Mouse (Mus musculus) megakaryocyte, embryonic 14.5 days (primary cell): Measurements from ENCODE around the gene Sfta2. TPM values are rescaled to one million over a fixed set of nuclear protein-coding genes. Genes with fewer than 3 reads are reported as not detected.

Experiments used
- H3K27me3 ChIP-seq: replicated peaks from 2 replicates; pipeline ENCODE3; 2012; ENCODE audit warnings: inconsistent platforms
- H3K36me3 ChIP-seq: replicated peaks from 2 replicates; pipeline ENCODE3; 2012; ENCODE audit warnings: low read length, inconsistent platforms, mixed read lengths
- H3K4me1 ChIP-seq: 2 replicates; pipeline ENCODE4 v1.6.1; 2012; ENCODE audit warnings: inconsistent platforms
- H3K4me3 ChIP-seq: replicated peaks from 2 replicates; pipeline ENCODE3; 2012; ENCODE audit warnings: moderate library complexity, mild to moderate bottlenecking, inconsistent platforms
- H3K9me3 ChIP-seq: 2 replicates; pipeline ENCODE4 v1.6.1; 2012; ENCODE audit warnings: inconsistent platforms
- FLI1 ChIP-seq: IDR thresholded peaks from 2 replicates; pipeline ENCODE4 v1.6.1; 2012; ENCODE audit warnings: low read length, inconsistent platforms, mixed read lengths
- GATA1 ChIP-seq: IDR thresholded peaks from 3 replicates; pipeline ENCODE4 v1.6.1; 2012; ENCODE audit warnings: mixed read lengths, low read length, inconsistent platforms, borderline replicate concordance
- polyA plus RNA-seq: library from polyadenylated mRNA; stranded (reverse); fragments of >175 nt; gene quantifications from 2 replicates; pipeline ENCODE4 v1.2.3, GENCODE M21; 2012; ENCODE audit warnings: low replicate concordance; ENCODE audit not compliant: insufficient read depth

The Sfta2 gene
- polyA plus RNA-seq, 1 experiment: not detected

- peaks cover 14% of the 10 kb centered on the region for H3K4me1 ChIP-seq
- H3K9me3 ChIP-seq: peaks cover 17% of the 10 kb centered on the region
- no peaks in the 10 kb centered on the region for H3K36me3 ChIP-seq
- peak overlapping the region; percentile 83 for H3K4me3 ChIP-seq
- H3K27me3 ChIP-seq: peaks cover 59% of the 10 kb centered on the region
- no peak for TF ChIP-seq GATA1
- TF ChIP-seq FLI1: no peak
Measured at GRCm38 (mm10) chr17:35569091-35569944, 32.0 kb upstream of the Sfta2 start.

- peaks cover 67% of the 10 kb centered on the region for H3K27me3 ChIP-seq
- no peak overlapping the region for H3K4me3 ChIP-seq
- H3K9me3 ChIP-seq: peaks cover 18% of the 10 kb centered on the region
- no peaks in the 10 kb centered on the region for H3K36me3 ChIP-seq
- H3K4me1 ChIP-seq: peaks cover 21% of the 10 kb centered on the region
- TF ChIP-seq GATA1: no peak
Measured at GRCm38 (mm10) chr17:35570836-35571235, 30.5 kb upstream of the Sfta2 start.

GRCm38 (mm10) chr17:35571477-35571876, 29.9 kb upstream of the Sfta2 start:
- peaks cover 70% of the 10 kb centered on the region for H3K27me3 ChIP-seq
- peaks cover 18% of the 10 kb centered on the region for H3K9me3 ChIP-seq
- peaks cover 24% of the 10 kb centered on the region for H3K4me1 ChIP-seq
- TF ChIP-seq GATA1 (no peak), FLI1 (no peak)
- no peaks in the 10 kb centered on the region for H3K36me3 ChIP-seq
- no peak overlapping the region for H3K4me3 ChIP-seq

GRCm38 (mm10) chr17:35578211-35578610, 23.1 kb upstream of the Sfta2 start:
- H3K36me3 ChIP-seq: no peaks in the 10 kb centered on the region

GRCm38 (mm10) chr17:35582900-35583299, 18.4 kb upstream of the Sfta2 start:
- Histone ChIP-seq H3K4me1 (no peaks in the 10 kb centered on the region; the same call in 1 of the 2 replicates), H3K27me3 (peaks cover 20% of the 10 kb centered on the region), H3K9me3 (peaks cover 14% of the 10 kb centered on the region), H3K4me3 (no peak overlapping the region), H3K36me3 (no peaks in the 10 kb centered on the region)
- TF ChIP-seq FLI1: no peak

More at GRCm38 (mm10) chr17:35578211-35578610, 23.1 kb upstream of the Sfta2 start:
- no peak overlapping the region for H3K4me3 ChIP-seq
- TF ChIP-seq GATA1: no peak
- no peak for TF ChIP-seq FLI1
- H3K9me3 ChIP-seq: peaks cover 11% of the 10 kb centered on the region; the same call in 1 of the 2 replicates
- H3K27me3 ChIP-seq: peaks cover 34% of the 10 kb centered on the region
- peaks cover 10% of the 10 kb centered on the region for H3K4me1 ChIP-seq

- peaks cover 15% of the 10 kb centered on the region for H3K9me3 ChIP-seq
- H3K4me3 ChIP-seq: no peak overlapping the region
Measured at GRCm38 (mm10) chr17:35584330-35584937, 16.9 kb upstream of the Sfta2 start.

GRCm38 (mm10) chr17:35587291-35587690, 14.1 kb upstream of the Sfta2 start:
- no peak overlapping the region for H3K4me3 ChIP-seq
- peaks cover 8% of the 10 kb centered on the region for H3K4me1 ChIP-seq
- H3K36me3 ChIP-seq: no peaks in the 10 kb centered on the region
- H3K27me3 ChIP-seq: peaks cover 29% of the 10 kb centered on the region
- no peak for TF ChIP-seq FLI1
- TF ChIP-seq GATA1: no peak
- H3K9me3 ChIP-seq: peaks cover 11% of the 10 kb centered on the region

More at GRCm38 (mm10) chr17:35584330-35584937, 16.9 kb upstream of the Sfta2 start:
- H3K36me3 ChIP-seq: no peaks in the 10 kb centered on the region
- peaks cover 20% of the 10 kb centered on the region for H3K27me3 ChIP-seq
- TF ChIP-seq GATA1 (no peak), FLI1 (no peak)
- no peaks in the 10 kb centered on the region; the same call in 1 of the 2 replicates for H3K4me1 ChIP-seq

- peaks cover 9% of the 10 kb centered on the region for H3K9me3 ChIP-seq
- no peak for TF ChIP-seq GATA1
- TF ChIP-seq FLI1: no peak
- H3K4me1 ChIP-seq: peaks cover 8% of the 10 kb centered on the region
- peaks cover 31% of the 10 kb centered on the region for H3K27me3 ChIP-seq
- no peaks in the 10 kb centered on the region for H3K36me3 ChIP-seq
- no peak overlapping the region for H3K4me3 ChIP-seq
Measured at GRCm38 (mm10) chr17:35588387-35588786, 13.0 kb upstream of the Sfta2 start.

- Histone ChIP-seq H3K4me3 (peak overlapping the region; percentile 83), H3K36me3 (no peaks in the 10 kb centered on the region), H3K9me3 (peaks cover 9% of the 10 kb centered on the region), H3K4me1 (peaks cover 8% of the 10 kb centered on the region), H3K27me3 (peaks cover 29% of the 10 kb centered on the region)
- no peak for TF ChIP-seq FLI1
- no peak for TF ChIP-seq GATA1
Measured at GRCm38 (mm10) chr17:35590410-35591218, 10.7 kb upstream of the Sfta2 start.

- Histone ChIP-seq H3K27me3 (peaks cover 26% of the 10 kb centered on the region), H3K36me3 (no peaks in the 10 kb centered on the region), H3K9me3 (peaks cover 10% of the 10 kb centered on the region), H3K4me3 (no peak overlapping the region), H3K4me1 (peaks cover 8% of the 10 kb centered on the region)
- TF ChIP-seq FLI1 (no peak), GATA1 (no peak)
Measured at GRCm38 (mm10) chr17:35591219-35591578, 10.2 kb upstream of the Sfta2 start.
